Mouse (Mus musculus): ENCODE data around the gene Ubl4b.

GRCm38 (mm10) chr3:107543158-107544080, 11.5 kb downstream of the Ubl4b start:
- TF ChIP-seq POLR2A (IDR thresholded peaks at IDR 0.05; ENCODE audit: insufficient read length, low read depth) (no peak), E2F4 (IDR thresholded peaks at IDR 0.05; ENCODE audit: insufficient read depth) (no peak), TCF12 (IDR thresholded peaks at IDR 0.05; ENCODE audit: insufficient read depth, poor library complexity, severe bottlenecking) (no peak), MYOG (IDR thresholded peaks at IDR 0.05; ENCODE audit: control insufficient read depth in 1 of 3, insufficient read depth in 1 of 3, insufficient read length in 2 of 3, low read depth in 2 of 3) (no peak), TCF3 (IDR thresholded peaks at IDR 0.05; ENCODE audit: insufficient read length, low read depth) (no peak), REST (IDR thresholded peaks at IDR 0.05; ENCODE audit: insufficient read depth, insufficient read length) (no peak), USF1 (IDR thresholded peaks at IDR 0.05; ENCODE audit: low read depth) (peak; percentile 86), MAX (IDR thresholded peaks at IDR 0.05; ENCODE audit: low read depth) (no peak), CEBPB (IDR thresholded peaks at IDR 0.05; ENCODE audit: insufficient read depth, poor library complexity, severe bottlenecking) (no peak)

Measured in myocyte (in vitro differentiated cells).